Mouse (Mus musculus): ENCODE measurements around the gene Olfr639. TPM values are rescaled to one million over a fixed set of nuclear protein-coding genes. Genes with fewer than 3 reads are reported as not detected.
"Not testable (repeated sequence)": the region's sequence is repeated elsewhere in the genome, so short reads cannot be mapped to it uniquely, and the experiment has no call there.

The Olfr639 gene
- total RNA-seq (2021): under 1 TPM in 1 of 2 experiments, not detected in 1; 0.05 TPM

GRCm38 (mm10) chr7:104017203-104017602 is at the start of gene Olfr639:
Olfr639 (minus strand) TSS chr7:104017303.
- DNase-seq: no peak

GRCm38 (mm10) chr7:104061345-104061744 is 44.2 kb upstream of the Olfr639 start, which contains the start of gene 4930516K23Rik:
4930516K23Rik (minus strand) TSS chr7:104061445.
- no peak for DNase-seq

GRCm38 (mm10) chr7:104059215-104059614 is 42.1 kb upstream of the Olfr639 start:
- no peak for DNase-seq

GRCm38 (mm10) chr7:104052566-104052965 is 35.5 kb upstream of the Olfr639 start, which contains the start of gene Olfr642:
Olfr642 (minus strand) TSS chr7:104052666.
- no peak for DNase-seq

- no peak for DNase-seq
These were observed 33.6 kb upstream of the Olfr639 start for GRCm38 (mm10) chr7:104050745-104051144.

GRCm38 (mm10) chr7:104035145-104035544 is 18.0 kb upstream of the Olfr639 start, which contains the start of gene Olfr641:
Olfr641 (plus strand) TSS chr7:104035445.
- DNase-seq: no peak

GRCm38 (mm10) chr7:104026978-104027377 is 9.9 kb upstream of the Olfr639 start:
- no peak for DNase-seq

- DNase-seq: no peak
These were observed 8.4 kb upstream of the Olfr639 start, which contains the start of gene Olfr640 for GRCm38 (mm10) chr7:104025473-104025872. Olfr640 (minus strand) TSS chr7:104025573.

- DNase-seq: no peak
These were observed 4.5 kb upstream of the Olfr639 start for GRCm38 (mm10) chr7:104021651-104022050.

GRCm38 (mm10) chr7:104018953-104019352 is 1.9 kb upstream of the Olfr639 start:
- DNase-seq: no peak

GRCm38 (mm10) chr7:103999124-103999523 is 18.0 kb downstream of the Olfr639 start:
- no peak for DNase-seq

GRCm38 (mm10) chr7:103998446-103998845 is 18.7 kb downstream of the Olfr639 start, which contains the start of gene Olfr638:
Olfr638 (plus strand) TSS chr7:103998746.
- no peak for DNase-seq

- no peak for DNase-seq
These were observed 45.3 kb downstream of the Olfr639 start for GRCm38 (mm10) chr7:103971782-103972181.

- DNase-seq: no peak
These were observed 46.3 kb downstream of the Olfr639 start, which contains the start of gene Olfr635 for GRCm38 (mm10) chr7:103970852-103971251. Olfr635 (plus strand) TSS chr7:103971152.

GRCm38 (mm10) chr7:103966873-103967272 is 50.2 kb downstream of the Olfr639 start:
- not testable (repeated sequence) for DNase-seq

Other genes starting within 250 kb of the Olfr639 start
- not detected for gene Olfr69, start 245.7 kb downstream of the Olfr639 start, total RNA-seq (2021)
- gene Olfr68, start 237.6 kb downstream of the Olfr639 start, total RNA-seq (2021): not detected
- not detected for gene Olfr67, start 225.5 kb downstream of the Olfr639 start, total RNA-seq (2021)
- gene Hbb-bt, start 203.3 kb downstream of the Olfr639 start, total RNA-seq (2021): 1,000 to 10,000 TPM in 1 of 2 experiments, 100 to 1,000 TPM in 1; 541 to 1,864 TPM
- gene Hbb-bs, start 189.2 kb downstream of the Olfr639 start, total RNA-seq (2021): over 10,000 TPM in 1 of 2 experiments, 1,000 to 10,000 TPM in 1; 4,494 to 12,962 TPM
- gene Hbb-bh2, start 176.8 kb downstream of the Olfr639 start, total RNA-seq (2021): not detected
- gene Hbb-bh1, start 174.1 kb downstream of the Olfr639 start, total RNA-seq (2021): not detected
- under 1 TPM in 1 of 2 experiments, not detected in 1; 0.74 TPM for gene Hbb-y, start 164.1 kb downstream of the Olfr639 start, total RNA-seq (2021)
- not detected for gene Olfr66, start 131.1 kb downstream of the Olfr639 start, total RNA-seq (2021)
- not detected for gene Olfr64, start 122.8 kb downstream of the Olfr639 start, total RNA-seq (2021)
- gene Olfr65, start 113.8 kb downstream of the Olfr639 start, total RNA-seq (2021): not detected
- gene Olfr631, start 88.5 kb downstream of the Olfr639 start, total RNA-seq (2021): not detected
- not detected for gene Olfr632, start 83.0 kb downstream of the Olfr639 start, total RNA-seq (2021)
- not detected for gene Olfr633, start 72.9 kb downstream of the Olfr639 start, total RNA-seq (2021)
- gene Olfr635, start 46.2 kb downstream of the Olfr639 start, total RNA-seq (2021): under 1 TPM in 1 of 2 experiments, not detected in 1; 0.05 TPM
- not detected for gene Olfr638, start 18.6 kb downstream of the Olfr639 start, total RNA-seq (2021)
- not detected for gene Olfr640, start 8.3 kb upstream of the Olfr639 start, total RNA-seq (2021)
- not detected for gene Olfr641, start 18.1 kb upstream of the Olfr639 start, total RNA-seq (2021)
- not detected for gene Olfr642, start 35.4 kb upstream of the Olfr639 start, total RNA-seq (2021)
- not detected for gene 4930516K23Rik, start 44.1 kb upstream of the Olfr639 start, total RNA-seq (2021)
- not detected for gene Olfr644, start 54.6 kb upstream of the Olfr639 start, total RNA-seq (2021)
- gene Olfr645, start 68.2 kb upstream of the Olfr639 start, total RNA-seq (2021): not detected
- gene Olfr646, start 87.6 kb upstream of the Olfr639 start, total RNA-seq (2021): not detected
- not detected for gene Ubqln5, start 112.5 kb upstream of the Olfr639 start, total RNA-seq (2021)
- gene Olfr643, start 120.1 kb upstream of the Olfr639 start, total RNA-seq (2021): not detected
- not detected for gene Ubqln3, start 126.0 kb upstream of the Olfr639 start, total RNA-seq (2021)
- not detected for gene Ubqlnl, start 133.3 kb upstream of the Olfr639 start, total RNA-seq (2021)
- gene Olfm5, start 147.5 kb upstream of the Olfr639 start, total RNA-seq (2021): not detected
- under 1 TPM in 1 of 2 experiments, not detected in 1; 0.11 TPM for gene Olfr648, start 166.1 kb upstream of the Olfr639 start, total RNA-seq (2021)
- not detected for gene Olfr649, start 178.7 kb upstream of the Olfr639 start, total RNA-seq (2021)
- gene Trim6, start 201.5 kb upstream of the Olfr639 start, total RNA-seq (2021): 1 to 10 TPM; 1.2 to 1.7 TPM
- gene Trim34a, start 227.2 kb upstream of the Olfr639 start, total RNA-seq (2021): 1 to 10 TPM; 3.2 TPM

Data from heart, postnatal 4 days (tissue).